Mouse (Mus musculus) bone marrow macrophage, adult 2 months (primary cell): ENCODE measurements around the gene Sppl3. TPM values are rescaled to one million over a fixed set of nuclear protein-coding genes. Genes with fewer than 3 reads are reported as not detected.

Experiments used
- H3K27ac ChIP-seq: 2 replicates; pipeline ENCODE4 v1.5.1; 2012; ENCODE audit warnings: low read depth, low read length; ENCODE audit not compliant: insufficient read depth
- H3K4me1 ChIP-seq: 2 replicates; pipeline ENCODE4 v1.6.1; 2012; ENCODE audit warnings: low read length; ENCODE audit not compliant: control insufficient read depth, insufficient read depth
- H3K4me3 ChIP-seq: 2 replicates; pipeline ENCODE4 v1.5.1; 2012; ENCODE audit warnings: mild to moderate bottlenecking, low read length, moderate library complexity; ENCODE audit not compliant: insufficient read depth
- CTCF ChIP-seq: IDR thresholded peaks from 2 replicates; pipeline ENCODE4 v1.5.1; 2012; ENCODE audit warnings: low read depth, mild to moderate bottlenecking, low read length, moderate library complexity
- POLR2A ChIP-seq: IDR thresholded peaks from 2 replicates; pipeline ENCODE4 v1.6.1; 2012; ENCODE audit warnings: mild to moderate bottlenecking, low read depth, low read length, borderline replicate concordance
- polyA plus RNA-seq: library from polyadenylated mRNA; stranded (reverse); fragments of >200 nt; gene quantifications from 2 replicates; pipeline ENCODE4 v1.2.4, GENCODE M21; 2012; ENCODE audit not compliant: missing spikeins, insufficient read depth, insufficient read length

Sppl3 gene
- 60.1 and 65.2 TPM in 2 replicates for polyA plus RNA-seq

- H3K4me1 ChIP-seq = peaks cover 34% of the 10 kb centered on the region
- TF ChIP-seq CTCF = no peak
- 0 out of 2 replicates have a peak, but pooled peaks have one; percentile 77 for TF ChIP-seq POLR2A
- peak within 1 kb of the TSS; percentile 87 for H3K4me3 ChIP-seq
- H3K27ac ChIP-seq = peak within 1 kb of the TSS; percentile 41
These were observed at the start of gene Sppl3 for GRCm38 (mm10) chr5:115010577-115011216. Sppl3 (plus strand) TSS chr5:115011137.

GRCm38 (mm10) chr5:114961590-114962360 is 49.2 kb upstream of the Sppl3 start:
- H3K4me1 ChIP-seq = peaks cover 7% of the 10 kb centered on the region; the same call in 1 of the 2 replicates
- H3K27ac ChIP-seq = no peak overlapping the region
- TF ChIP-seq CTCF (no peak), POLR2A (no peak)
- H3K4me3 ChIP-seq = no peak overlapping the region

- Histone ChIP-seq H3K4me3 (no peak overlapping the region), H3K27ac (no peak overlapping the region), H3K4me1 (peaks cover 7% of the 10 kb centered on the region; the same call in 1 of the 2 replicates)
- TF ChIP-seq POLR2A (no peak), CTCF (no peak)
These were observed 46.5 kb upstream of the Sppl3 start for GRCm38 (mm10) chr5:114964315-114964966.

- Histone ChIP-seq H3K4me3 (no peak overlapping the region), H3K4me1 (peaks cover 7% of the 10 kb centered on the region; the same call in 1 of the 2 replicates), H3K27ac (no peak overlapping the region)
- no peak for TF ChIP-seq POLR2A
- TF ChIP-seq CTCF = no peak
These were observed 45.7 kb upstream of the Sppl3 start for GRCm38 (mm10) chr5:114964967-114965898.

- Histone ChIP-seq H3K27ac (no peak overlapping the region), H3K4me3 (no peak overlapping the region), H3K4me1 (peaks cover 7% of the 10 kb centered on the region; the same call in 1 of the 2 replicates)
- no peak for TF ChIP-seq POLR2A
These were observed 43.2 kb upstream of the Sppl3 start for GRCm38 (mm10) chr5:114967523-114968268.

GRCm38 (mm10) chr5:114968651-114969050 is 42.3 kb upstream of the Sppl3 start:
- no peak overlapping the region for H3K27ac ChIP-seq

GRCm38 (mm10) chr5:114969064-114969463 is 41.9 kb upstream of the Sppl3 start:
- Histone ChIP-seq H3K4me1 (peaks cover 7% of the 10 kb centered on the region; the same call in 1 of the 2 replicates), H3K27ac (no peak overlapping the region), H3K4me3 (no peak overlapping the region)
- TF ChIP-seq POLR2A = no peak
- no peak for TF ChIP-seq CTCF

More at GRCm38 (mm10) chr5:114968651-114969050, 42.3 kb upstream of the Sppl3 start:
- TF ChIP-seq POLR2A = no peak
- TF ChIP-seq CTCF = no peak
- H3K4me3 ChIP-seq = no peak overlapping the region
- peaks cover 7% of the 10 kb centered on the region; the same call in 1 of the 2 replicates for H3K4me1 ChIP-seq

- Histone ChIP-seq H3K27ac (no peak overlapping the region), H3K4me3 (no peak overlapping the region)
- TF ChIP-seq CTCF (no peak), POLR2A (no peak)
These were observed 41.2 kb upstream of the Sppl3 start for GRCm38 (mm10) chr5:114969609-114970215.

More at GRCm38 (mm10) chr5:114969609-114970215, 41.2 kb upstream of the Sppl3 start:
- H3K4me1 ChIP-seq = peaks cover 7% of the 10 kb centered on the region; the same call in 1 of the 2 replicates
